Mouse (Mus musculus): ENCODE results near the gene Tmem56.
A peak's percentile ranks its signal among the peaks of the same experiment; 100 is the strongest.

Tmem56 gene

DNA sequence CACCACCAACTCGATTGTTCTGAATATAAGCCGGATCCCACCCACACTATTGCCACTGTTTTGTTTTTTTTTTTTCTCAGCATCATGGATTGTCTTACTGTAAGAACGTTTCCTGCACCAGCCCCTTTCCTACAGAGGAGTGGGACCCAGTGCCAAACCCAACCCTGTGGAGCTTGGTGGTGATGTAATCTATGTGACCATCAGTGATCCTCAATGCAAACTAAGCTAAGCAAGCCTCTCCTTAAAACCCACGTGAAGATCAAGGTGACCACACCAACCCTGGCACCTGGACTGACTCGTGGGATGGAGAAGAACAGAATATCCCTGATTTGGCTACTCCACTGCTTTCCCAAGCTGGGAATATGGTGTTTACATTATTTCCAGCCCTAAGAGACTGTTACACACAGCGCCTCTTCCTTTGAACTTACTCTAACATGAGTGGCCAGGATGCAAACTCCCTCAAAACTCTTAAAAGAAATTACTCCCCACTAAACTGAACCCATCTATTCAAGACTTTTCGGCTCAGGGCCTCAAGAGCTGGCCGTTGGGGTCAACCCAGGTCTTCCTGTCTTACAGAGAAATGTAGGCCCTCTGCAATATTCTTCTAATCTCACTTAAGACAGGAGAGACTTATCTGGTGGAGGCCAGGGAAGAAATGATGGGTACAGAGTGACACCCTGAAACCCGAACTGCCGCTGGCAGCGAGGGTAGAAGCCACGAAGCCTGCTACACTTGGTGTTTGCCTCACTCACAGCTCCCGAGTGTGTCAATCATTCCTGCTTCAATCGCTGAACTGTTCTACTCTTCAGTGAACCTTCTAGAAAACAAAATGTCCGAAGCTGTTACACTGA is 113.6 kb downstream of the Tmem56 start:
- no peak for DNase-seq (ENCODE audit: low spot score in 2 of 2)

DNA sequence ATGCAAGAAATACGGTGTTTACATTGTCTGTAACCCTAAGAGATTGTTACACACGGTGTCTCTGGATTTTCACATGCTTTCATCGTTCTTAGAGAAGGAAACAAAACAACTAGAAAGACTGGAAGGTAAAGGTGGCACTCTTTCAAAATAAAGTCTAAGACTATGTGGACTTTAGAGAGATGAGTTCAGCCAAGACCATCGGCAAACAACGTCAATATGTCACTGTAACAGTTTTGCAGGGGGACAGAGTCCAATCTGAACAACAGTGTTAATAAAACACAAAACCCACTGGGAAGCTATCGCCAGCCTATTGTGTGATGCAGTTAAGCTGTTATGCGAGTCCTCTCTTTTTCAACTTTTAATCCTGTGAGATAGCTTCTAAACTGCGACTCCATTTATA is 114.3 kb downstream of the Tmem56 start:
- DNase-seq (ENCODE audit: low spot score in 2 of 2): no peak

DNA sequence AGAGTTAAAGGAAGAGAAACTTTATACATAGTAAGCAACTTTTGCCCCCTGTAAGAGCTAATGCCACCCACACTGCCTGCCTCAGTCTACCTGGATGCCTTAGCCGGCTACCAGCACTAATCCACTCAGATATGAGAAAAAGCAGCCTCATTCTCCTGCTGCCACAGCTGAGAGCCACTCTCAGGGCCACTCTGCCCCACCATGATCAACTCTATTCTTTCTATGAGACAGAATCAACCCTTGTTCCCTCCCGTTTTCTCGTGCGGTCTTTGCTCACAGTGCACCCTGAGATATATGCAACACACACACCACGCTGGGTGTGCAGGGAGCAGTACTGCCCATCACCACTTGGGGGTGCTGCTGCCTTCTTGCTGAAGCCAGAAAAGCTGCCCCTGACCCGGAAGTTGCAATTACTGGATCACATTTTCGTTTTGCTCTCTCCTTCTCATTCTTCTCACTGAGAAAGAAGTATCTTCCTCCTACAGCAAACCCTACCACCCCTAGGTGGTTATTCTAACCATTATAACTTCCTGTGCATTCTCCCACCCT is 119.6 kb downstream of the Tmem56 start:
- DNase-seq (ENCODE audit: low spot score in 2 of 2): peak in 1 of 2 experiments; percentile 3

DNA sequence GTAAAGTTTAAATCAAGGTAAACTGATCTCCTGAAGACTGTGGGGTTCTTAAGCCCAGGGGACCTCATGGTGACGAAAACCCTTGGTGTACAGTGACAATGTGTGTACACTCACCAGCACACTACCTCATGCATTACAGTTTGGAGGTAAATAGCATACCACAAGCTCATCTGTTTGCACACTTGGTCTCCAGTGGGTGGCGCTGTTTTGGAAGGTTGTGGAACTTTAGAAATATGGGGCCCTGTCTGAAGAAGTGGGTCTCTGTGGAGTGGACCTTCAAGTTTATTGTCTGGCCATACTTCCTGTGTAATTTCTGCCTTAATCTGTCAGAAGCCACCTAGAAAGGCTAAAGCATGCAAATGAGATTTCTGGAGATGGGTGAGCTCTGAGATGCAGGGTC is 121.2 kb downstream of the Tmem56 start:
- no peak for DNase-seq (ENCODE audit: low spot score in 2 of 2)

DNA sequence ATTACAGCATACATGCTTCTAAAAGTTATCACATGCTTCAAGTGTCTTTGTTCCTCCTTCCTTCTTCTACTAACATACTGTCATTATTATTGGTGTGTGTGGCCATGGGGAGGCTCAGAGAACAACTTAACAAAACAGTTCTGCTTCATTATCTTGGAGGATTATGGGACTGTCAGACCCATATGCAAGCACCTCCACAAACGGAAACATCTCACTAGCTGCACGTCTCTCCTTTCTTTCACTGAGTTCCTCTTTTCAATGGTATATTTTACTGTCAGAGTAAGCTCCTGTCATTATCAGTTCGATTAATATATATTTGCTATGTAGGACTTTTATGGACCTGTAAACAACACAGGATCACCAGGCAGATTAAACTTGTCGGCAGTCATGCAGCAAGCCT is 122.5 kb downstream of the Tmem56 start:
- DNase-seq (ENCODE audit: low spot score in 2 of 2): no peak

DNA sequence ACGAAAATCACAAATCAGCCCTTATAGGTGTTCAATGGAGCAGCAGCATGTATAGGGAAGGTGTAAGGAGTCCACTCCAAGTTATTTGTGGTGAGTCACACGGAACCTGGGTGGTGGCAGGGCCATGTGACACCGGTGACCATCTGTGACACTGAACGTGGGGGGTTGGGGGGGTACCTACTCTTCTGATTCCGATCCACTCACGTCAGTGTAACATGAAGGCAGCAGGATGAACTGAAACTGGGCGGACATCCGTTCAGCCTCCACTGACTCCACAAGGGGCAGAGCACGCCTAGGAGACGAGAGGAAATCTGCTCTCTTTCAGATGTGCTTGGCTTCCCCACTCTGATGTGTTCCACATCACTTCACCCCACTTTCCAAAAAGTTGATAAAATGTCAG is 123.3 kb downstream of the Tmem56 start:
- no peak for DNase-seq (ENCODE audit: low spot score in 2 of 2)

DNA sequence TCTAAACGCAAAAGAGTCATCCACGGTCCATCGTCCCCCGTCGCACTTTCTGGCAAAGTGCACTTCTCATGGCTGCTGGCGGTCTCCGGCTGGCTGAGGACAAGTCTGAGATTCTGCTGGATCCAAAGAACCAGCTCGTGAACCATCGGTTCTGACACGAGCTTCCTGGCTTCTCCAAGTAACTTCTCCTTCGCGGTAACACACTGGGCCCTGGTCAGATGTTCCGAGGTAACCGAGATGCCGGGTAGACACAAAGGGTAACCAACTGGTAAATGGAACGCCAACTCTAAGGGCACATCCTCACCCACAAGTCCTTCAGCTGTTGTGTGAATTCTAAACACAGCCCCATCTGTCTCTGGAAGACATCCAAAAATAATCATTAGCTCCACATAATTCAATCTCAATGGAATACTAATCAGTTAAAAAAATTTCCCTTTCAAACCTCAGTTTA is 124.0 kb downstream of the Tmem56 start:
- DNase-seq (ENCODE audit: low spot score in 2 of 2): no peak

DNA sequence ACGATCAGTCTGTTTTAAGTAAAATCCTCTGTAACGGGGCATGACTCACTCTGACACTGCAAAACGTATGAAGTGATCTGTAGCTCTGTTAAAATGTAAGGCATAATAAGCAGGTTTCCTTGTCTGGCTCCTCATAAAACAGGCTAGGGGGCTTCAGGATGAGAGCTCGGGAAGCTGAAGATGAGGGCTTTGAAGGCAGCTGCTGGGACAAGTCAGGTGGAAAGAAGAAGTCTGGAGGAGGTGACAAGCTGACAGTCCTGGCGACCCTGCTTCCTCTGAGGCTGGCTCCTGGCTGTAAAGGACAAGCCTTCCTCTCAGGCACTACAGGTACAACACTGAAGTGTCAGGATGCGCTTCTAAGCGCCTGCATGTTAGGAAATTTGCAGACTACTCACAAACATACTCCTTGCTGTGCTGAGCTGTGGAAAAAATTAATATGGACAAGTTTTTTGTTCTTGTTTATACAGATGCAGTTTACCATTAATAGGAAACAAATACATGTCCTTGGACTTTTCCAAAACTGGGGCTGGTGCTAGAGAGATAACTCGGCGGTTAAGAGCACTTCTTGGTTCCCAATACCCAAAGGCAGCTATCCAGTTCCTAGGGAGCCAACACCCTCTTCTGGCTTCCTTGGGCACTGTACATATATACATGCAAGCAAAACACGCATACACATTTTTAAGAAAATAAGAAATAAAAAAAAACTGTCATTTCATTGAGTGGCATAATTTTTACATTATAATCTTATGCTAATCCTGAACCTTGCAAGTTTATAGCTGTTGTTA is 125.2 kb downstream of the Tmem56 start:
- no peak for DNase-seq (ENCODE audit: low spot score in 2 of 2)

DNA sequence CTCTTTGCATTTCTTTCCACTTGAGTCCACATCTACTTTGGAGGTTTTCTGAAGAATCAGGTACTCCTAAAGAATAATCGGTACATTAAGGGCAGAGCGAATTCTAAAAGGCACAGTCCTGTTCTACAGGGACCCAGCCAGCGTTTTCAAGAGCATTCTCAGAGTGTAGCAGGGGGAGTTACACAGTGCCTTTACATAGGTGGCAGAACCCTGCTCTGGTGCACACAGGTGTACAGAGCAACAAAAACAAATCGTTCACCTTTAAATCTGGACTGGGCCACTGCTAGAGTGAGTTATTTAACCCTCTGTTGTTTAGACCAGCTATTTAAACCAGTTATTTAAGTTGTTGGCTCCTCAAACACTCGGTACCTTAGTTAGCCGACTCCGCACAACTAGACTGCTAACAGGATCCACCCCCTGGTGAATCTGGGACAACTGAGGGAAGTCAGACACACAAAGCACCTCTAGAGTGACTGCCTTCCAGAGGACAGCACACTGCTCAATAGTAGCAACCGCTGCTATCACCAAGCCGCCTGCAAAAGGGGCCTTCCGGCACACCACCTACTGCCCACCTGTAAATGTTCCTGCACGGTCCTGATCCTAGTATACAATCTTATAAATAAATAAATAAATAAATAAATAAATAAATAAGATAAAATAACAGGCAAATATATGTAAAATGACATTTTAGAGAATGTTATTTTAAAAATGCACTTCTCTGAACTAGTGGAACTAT is 126.3 kb downstream of the Tmem56 start:
- no peak for DNase-seq (ENCODE audit: low spot score in 2 of 2)

DNA sequence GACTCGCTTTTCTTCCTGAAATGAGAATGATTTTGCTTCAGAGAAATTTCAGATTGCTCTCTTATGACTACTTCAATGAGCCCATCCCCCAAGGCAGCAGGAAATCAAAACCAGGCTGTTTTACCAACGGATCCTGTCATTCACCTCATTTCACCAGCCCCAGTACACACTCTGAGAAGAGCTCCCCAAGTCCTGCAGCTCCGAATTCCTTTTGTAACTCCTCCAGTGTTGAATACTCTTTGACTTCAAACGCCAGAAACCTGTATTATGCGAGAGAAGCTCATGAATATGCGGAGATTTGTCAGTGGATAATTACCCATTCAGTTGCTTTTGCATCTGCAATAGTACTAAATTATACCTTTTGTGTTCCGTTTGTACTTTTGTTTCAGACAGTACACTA is 126.9 kb downstream of the Tmem56 start:
- DNase-seq (ENCODE audit: low spot score in 2 of 2): no peak
